Mouse (Mus musculus) layer of hippocampus, adult 11-12 months (tissue): ENCODE data around the gene Podn.

Source experiments
- DNase-seq: peaks from one replicate; pipeline ENCODE4 v3.0.0; 2022; ENCODE audit warnings: low spot score

Podn gene

DNA sequence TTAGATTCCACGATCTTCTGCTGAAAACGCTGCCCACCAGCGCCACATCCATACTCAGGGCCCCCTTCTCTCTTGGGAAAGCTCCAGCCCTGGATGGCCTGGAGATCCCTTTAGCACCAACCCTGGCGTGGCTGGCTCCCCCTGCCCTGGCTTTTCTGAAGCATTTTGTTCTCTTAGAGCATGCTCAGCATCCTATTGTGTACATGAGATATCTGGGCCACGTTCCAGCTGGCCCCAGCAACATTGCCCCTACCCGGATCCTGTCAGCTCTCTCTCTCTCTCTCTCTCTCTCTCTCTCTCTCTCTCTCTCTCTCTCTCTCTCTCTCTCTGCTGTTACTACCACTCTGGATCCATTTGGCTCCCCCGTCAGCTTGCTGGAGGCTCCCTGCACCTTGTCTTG, 90.9 kb downstream of the Podn start:
- no peak for DNase-seq

DNA sequence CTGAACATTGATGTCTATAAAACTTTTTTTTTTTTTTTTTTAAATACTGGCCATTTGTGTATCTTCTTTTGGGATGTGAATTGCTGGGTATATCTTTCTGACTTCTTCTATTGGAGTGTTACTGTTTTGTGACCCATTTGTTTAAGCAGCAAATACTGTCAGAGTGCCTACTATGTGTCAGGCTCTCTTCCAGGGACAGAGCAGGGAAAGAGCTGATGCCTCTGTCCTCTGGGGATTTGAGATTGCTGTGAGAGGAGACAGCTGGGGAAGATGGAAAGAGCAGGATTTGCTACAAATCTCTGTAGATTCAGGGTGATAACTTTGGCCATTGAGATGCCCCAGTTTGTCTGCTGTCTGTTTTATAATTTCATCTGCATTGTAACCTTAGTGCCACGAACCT, 96.9 kb downstream of the Podn start:
- no peak for DNase-seq

DNA sequence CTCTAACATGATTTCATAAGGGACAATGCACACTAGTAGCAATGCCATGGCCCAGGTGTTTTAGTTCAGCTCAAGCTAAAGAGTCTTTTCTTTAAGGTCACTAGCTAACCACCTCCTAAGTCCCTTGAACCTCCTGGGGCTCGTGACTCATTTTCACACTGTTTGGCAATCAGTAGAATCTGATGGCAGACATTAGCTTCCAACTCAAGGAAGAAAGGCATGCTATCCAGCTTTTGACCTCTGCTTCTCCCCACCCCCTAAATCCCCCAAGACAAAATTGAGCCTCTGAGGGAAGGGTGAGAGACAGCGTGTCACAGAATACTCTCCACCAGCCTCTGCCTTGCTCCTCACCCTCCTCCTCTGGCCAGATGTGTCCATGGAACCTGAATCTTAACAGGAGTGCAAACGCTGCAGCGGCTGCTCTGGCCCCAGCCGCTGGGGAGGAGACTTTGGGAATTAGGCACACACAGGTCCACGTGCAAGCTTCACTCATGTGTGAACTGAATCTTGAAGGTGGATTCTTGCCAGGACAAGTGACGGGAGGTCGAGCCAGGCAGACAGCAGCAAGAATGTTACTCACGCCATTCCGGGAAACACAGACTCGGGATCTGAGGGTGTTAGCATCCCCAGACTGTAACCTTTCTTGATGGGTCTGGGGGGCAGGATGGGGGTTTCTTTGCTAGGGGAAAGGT, 97.5 kb downstream of the Podn start:
- DNase-seq = no peak

DNA sequence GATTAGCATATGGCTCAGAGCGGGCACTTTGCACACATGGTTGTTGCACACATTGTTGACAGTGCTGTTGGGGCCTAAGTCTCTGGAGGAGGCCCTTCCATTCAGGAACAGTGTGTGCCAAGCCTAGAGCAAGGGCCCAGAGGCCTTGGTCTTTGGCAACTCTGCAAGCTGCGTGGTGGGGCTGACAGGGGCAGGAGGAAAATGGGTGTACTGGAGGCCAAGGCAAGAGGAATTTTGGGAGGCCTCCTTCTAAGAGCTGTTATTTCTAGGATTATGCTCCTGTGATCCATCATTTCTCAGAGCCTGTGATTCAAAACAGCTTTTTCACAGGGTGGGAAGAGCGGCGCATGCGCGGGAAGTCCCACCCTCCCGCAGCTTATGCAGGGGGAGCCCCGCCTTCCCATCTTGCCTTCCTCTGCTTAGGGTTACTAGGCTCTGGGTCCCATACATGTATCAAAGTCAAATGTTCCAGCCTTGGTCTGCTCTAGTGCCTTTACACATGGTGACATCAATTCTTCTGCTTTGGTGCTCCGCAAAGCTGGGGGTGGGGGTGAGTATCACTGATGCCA, 99.7 kb downstream of the Podn start:
- no peak for DNase-seq

DNA sequence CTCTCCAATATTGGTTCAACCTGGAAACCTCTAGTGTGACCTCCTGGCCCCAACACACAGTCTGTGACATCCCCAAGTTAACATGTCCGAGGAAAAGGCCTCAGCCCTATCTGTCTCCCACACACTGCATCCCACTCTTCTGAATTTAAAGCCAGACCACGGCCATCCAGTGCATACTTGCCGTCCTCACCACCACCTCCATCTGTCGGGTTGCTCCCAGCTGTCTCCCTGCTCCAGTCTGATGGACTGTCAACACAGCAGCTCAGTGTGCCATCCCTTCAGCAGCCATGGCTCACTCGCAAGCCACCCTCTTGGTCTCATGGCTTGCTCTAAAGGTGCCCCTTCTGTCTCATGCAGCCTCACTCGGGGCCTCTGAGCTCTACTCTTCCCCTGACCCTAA, 100.5 kb downstream of the Podn start:
- DNase-seq = no peak

DNA sequence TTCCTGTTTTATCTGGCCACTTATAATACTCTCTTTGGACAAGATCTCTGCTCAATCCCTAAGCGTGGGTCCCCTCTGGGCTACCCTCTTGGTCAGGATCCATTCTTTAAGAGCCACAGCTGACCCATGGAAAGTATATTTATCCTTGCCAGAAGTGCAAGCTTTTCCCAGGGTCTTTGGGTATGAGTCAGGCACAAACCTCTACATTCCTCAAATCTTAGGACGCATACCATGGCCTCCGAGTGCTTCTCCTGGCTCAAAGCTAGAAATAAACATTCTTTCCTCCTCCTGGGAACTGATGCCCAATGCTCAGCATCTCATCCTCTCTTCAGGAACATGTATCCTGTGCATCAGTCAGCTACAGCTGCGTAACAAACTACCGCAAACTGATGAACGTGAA, 101.2 kb downstream of the Podn start:
- DNase-seq = no peak

DNA sequence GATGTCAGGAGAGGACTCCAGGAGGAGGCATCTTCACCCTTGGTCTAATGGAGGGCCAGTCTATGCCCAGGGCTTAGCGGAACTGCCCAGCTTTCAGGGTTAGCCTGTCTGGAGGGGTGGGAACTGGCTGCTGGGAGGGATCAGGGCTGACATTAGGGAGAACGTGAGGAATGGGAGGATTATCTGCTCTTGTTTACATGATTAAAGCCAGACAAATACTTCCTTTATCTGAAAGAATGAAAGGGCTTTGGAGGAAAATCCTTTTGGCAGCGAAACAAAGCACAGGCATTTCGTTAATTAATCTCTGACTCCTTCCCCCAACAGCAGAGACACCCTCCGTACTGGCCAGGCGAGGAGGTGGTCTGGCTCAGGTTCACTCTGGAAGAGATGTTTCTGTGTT, 104.4 kb downstream of the Podn start:
- no peak for DNase-seq

DNA sequence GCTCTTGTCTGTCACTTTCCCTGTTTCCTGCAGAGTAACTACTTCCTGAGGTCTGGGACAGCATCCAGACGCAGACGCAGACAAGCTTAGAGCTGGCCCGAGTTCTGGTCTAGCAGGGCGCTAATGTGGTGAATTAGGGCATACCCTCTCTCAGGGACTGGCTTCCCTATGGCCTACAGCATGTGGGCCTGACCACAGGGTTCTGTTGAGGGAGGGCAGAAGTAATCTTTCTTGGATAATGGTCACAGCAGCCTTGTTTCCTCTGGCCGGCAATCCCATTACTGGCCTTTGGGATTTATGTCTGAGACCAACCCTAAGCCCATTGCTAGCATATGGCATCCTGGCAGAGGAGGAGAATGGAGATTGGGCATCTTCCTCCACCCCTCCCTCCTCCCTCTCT, 105.4 kb downstream of the Podn start:
- no peak for DNase-seq

DNA sequence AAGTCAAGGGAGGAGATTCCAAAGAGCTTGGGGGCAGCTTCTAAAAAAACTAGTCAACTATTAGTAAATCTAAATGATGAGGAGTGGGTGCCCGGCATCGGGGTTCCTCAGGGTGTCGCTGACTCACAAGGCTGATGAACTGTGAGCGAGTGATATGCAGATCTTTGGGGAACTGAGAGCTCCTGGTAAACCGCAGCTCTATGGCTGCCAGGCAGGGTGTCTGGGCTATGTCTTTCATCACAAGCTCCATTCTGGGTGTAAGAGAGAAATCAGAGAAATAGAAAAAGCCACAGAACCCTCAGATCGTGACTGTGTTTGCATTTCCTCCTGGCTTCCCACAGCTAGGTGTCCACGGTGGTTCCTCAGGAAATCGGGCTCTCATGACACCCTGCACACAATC, 107.3 kb downstream of the Podn start:
- DNase-seq = no peak

DNA sequence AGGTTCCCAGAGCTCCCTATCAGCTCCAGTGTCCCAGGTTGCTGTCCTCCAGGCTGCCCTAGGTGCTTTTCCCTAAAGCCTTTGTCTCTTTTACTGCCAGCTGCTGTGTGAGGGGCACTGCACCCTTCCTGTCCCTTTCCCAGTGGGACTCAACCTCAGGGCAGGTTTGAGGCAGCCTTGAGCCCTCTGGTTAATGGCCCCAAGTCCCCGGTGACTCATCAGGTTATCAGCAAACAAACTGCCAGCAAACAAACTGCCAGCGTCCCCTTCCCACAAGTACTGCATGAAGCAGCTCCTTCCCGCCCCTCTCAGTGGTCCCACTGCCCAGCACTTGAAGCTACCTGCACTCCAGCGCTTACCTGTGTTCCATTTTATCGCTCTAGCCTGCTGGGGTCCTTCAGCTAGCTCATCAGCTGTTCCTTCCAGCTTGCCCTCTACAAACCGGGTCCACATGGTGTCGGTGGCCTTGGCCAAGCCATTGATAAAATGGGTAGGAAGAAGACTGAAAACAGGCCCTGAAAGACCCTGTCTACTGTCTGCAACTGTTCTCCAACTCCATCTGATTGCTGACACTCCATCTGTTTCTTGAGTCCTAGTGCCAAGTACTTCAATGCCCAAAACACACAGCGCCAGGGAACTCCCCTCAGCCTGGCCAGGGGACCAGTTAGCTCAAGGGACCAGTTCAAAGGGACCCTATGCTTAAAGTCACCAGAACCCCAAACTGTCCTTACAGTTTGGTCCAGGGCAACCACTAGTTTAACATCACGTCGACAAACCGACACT, 109.7 kb downstream of the Podn start:
- no peak for DNase-seq

DNA sequence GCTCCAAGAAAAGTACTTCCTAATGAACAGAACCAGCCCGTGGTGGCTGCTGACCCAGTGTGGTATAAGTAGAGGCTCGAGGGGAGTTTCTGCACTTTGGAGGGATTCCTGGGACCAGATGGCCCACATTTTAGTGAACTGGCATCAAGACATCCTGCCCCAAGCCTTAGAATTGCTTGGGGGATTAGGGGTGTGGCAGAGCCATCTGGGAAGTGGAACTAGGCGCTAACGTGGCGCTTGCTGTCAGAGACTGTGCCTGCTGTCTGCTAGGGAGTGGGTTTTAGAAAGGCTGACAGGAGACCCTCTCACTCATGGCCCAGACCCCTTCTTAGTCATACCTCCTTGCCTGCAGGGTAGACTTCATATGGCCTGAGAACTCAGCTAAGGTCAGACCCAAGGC, 110.4 kb downstream of the Podn start:
- no peak for DNase-seq

DNA sequence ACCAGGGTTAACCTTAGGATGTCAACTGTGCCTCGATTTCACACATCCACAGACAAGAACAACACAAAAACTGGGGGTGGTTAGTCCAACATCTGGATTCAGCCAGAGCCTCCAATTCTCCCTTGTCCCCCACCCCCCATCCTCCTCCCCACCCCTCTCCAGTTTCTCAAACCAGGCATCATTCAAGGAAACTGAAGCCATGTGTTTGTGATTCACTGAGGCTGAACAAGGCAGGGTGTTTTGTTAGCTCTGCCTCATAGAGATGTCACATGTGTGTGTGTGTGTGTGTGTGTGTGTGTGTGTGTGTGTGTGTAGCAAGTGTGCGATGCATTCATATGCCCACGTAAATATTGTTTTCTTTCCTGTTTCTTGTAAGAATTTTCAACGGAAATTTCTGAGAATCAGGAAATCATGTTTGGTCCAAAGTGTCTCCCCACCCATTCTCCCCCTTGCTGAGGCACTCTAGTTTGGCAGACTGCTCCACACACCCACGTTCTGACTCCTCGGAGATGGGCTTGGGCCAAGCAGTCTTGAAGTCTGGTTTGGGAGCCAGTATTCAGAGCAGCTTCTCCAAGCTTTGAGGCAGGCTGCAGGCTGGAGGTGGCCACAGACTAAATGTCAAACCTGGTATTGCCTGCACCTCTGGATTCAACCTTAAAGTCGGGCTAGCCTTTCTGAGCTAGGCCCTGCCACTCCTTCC, 111.8 kb downstream of the Podn start:
- peak; percentile 78 for DNase-seq

DNA sequence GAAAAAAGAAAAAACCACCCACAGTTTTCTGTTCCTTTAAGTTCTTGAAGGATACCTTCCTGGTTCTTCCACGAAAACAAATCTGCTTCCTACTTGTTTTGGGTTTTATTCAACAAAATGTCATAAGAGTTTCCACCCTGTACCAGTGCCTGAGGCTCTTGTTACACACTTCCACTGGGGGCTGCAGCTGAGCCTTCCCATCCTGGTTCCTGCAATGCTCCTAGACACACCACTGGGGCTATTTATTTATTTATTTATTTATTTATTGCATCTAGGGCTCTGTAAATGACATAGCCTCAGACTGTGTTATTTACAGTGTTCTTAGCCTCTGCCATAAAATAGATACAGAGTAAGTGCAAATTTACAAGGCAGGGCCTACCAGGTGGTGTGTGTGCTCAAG, 112.5 kb downstream of the Podn start:
- DNase-seq = no peak

DNA sequence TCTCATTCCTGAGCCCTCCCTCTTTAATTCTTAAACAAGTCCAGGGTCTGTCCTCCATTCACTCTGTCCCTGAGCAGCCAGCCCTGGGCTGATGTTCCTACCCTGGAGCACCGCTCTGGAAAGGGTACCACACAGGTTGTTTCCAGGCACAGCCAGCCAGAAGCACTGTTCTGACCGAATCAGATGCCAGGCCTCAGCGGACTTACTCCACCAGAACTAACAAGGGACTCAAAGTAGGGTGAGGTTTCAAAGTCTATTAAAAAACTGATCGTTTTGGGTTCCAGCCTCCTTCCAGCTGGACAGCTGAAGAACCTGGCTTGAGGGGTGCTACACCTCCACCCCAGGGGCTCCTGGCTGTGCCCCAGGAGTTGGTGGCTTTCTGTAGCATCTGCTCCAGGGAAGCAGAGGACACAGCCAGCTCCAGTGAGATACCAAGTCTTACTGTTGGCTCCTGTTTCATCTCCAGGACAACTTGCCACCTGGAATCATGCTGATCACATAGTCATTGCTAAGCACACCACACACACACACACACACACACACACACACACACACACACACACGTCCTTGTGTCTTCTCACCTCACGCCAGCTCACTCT, 116.1 kb downstream of the Podn start:
- no peak for DNase-seq

DNA sequence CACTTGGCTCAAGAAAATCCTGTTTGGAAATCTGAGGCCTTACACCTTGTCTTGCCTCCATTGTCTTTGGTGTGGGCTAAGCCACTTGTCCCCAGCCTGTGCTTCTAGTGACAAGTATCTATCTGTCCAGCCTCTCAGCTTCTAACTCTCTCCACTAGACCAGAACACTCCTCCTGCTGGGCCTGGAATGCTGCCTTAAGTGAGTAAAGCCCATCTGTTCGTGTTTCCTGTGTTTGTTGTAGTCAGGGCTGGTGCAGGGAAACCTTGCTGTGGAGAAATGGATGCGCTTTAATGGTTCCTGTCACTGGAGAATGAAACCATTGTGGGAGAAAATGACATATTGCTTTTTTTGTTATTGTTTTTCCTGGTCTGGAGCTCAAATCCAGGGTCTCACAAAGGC, 116.7 kb downstream of the Podn start:
- peak; percentile 30 for DNase-seq

DNA sequence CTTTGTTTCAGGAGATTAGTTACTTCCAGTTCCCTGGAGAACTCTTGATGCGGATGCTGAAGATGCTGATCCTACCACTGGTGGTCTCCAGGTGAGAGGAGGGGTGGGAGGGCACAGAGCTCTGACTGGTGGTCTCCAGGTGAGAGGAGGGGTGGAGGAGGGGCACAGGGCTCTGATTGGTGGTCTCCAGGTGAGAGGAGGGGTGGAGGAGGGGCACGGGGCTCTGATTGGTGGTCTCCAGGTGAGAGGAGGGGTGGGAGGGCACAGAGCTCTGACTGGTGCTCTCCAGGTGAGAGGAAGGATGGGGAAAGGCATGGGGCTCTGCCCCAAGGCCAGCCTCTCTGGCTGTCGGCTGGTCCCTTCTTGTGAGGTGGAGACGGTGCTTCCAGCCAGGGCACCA, 118.7 kb downstream of the Podn start:
- no peak for DNase-seq

DNA sequence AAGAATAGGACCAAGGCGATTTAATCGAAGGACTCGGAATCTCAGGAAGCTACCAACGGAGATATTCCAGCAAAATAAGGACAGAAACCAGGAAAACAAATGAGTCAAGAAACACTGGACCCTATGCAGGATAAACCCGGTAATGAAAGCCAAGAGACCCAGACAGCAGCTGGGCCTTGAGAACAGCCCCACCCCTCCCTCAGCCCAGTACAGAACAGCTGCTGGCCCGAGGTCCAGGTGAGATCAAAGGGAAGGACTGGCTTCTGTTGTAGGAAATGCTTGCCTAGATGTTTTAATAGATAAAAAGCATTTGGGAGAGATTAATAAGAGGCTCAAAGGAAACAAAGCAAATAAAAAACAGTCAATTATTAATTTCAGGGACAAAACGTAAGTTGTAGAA, 121.2 kb downstream of the Podn start:
- no peak for DNase-seq

DNA sequence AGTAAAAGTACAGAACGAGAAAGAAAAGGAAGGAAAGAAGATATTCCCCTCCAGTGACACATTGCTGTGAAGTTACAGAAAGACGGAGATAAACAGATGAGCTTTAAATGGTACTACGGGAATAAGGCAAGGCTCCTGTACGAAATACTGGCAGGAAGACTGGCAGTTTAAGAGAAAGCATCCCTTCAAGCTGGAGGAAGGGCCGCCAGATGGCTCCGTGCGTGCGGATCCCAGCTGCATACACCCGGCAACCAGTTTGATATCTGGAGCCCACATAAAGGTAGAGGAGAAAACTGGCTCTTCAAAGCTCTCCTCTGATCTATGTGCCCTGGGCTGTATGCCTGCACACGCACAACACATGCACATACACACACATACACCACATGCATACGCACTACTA, 121.7 kb downstream of the Podn start:
- no peak for DNase-seq

DNA sequence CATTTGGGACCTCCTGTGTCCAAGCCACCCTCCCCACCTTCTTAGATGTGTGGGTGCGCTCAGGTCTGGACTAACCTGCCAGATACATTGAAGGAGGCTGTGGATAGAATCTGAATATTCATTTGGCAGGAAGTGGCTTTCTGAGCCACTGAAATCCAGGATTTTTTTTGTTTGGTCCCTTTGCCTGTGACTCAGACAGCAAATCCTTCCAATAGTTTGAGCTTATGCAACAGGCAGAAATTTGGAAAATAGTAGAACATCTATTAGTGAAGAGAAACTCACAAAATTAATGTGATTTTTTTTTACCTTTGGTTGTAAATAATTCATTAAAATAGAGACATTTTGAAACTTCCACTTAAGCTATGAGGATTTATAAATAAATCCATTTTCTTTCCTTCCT, 125.1 kb downstream of the Podn start:
- DNase-seq = no peak

DNA sequence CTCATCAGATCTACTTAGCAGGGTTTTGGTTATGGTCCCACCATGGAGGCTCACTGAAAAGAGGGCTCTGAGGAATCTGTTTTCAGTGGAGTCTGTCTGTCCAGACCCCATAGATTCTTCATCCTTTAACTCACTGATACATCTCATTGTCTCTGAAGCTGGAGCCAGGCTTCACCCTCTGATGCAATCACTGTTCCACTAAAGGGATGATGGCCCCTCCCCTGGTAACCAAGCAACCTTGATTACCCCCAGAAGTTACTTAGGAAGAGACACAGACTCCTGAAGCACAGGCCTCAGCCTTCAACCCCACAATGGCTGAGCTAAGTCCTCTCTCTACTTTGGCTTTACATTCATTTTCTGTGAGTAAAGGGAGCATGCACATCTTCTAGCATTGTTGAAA, 126.5 kb downstream of the Podn start:
- no peak for DNase-seq

DNA sequence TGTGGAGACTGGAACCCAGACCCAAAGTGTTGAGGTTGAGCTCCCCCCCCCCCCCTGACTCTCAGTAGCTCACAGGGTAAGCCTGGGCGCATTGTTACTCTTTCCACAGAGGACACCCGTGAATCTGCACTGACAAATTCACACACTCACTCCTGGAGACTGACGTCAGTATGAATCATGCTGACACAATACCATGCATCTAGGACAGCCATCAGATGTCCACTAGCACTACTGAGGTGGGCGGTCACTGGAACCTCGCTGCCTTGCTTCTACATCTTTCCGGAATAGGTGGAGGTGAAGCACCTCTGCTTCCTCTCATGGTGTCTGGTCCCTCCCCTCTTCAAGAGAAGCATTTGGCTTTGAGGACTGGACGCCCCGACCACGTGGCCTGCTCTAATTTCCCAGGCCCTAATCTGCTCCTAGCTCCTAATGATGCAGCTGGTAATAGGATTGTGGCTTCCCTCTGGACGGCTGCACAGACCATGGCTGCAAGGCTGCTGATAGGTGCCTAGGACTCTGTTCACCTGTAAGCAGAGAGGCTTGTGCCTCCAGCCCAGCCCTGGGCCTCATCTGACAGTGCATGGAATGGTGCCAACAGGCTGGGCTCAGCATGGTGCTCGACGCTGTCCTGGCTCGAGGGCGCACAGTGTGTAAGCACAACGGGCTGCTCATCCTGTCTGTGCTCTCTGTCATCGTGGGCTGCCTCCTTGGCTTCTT, 128.1 kb downstream of the Podn start, which contains the start of gene Slc1a7:
Gene Slc1a7, plus strand, starts transcription at position 367 of the 717 bp plus-strand sequence.
- no peak for DNase-seq
